Mouse (Mus musculus) midbrain, embryonic 11.5 days (tissue): ENCODE measurements around the gene Ddx18. TPM values are rescaled to one million over a fixed set of nuclear protein-coding genes. Genes with fewer than 3 reads are reported as not detected.

Experiments
- ATAC-seq: fragments of 200-750 bp; cut with Nextera tagmentation; 2 replicates; pipeline ENCODE4 v1.8.0; 2017; ENCODE audit warnings: moderate TSS enrichment, moderate library complexity; ENCODE audit not compliant: low FRiP score
- DNase-seq: peaks from one replicate; pipeline ENCODE4 v3.0.0; 2015; ENCODE audit warnings: low spot score; ENCODE audit errors: missing footprints
- H3K27ac ChIP-seq: fragments of 300-500 bp; sonication (generic); 2 replicates; pipeline ENCODE4 v1.5.1; 2014; ENCODE audit warnings: low read depth, low read length
- H3K27me3 ChIP-seq: fragments of 300-500 bp; sonication (generic); 2 replicates; pipeline ENCODE4 v1.6.1; 2014; ENCODE audit warnings: mild to moderate bottlenecking, low read length, moderate library complexity, mixed read lengths; ENCODE audit not compliant: control insufficient read depth, insufficient read depth
- H3K36me3 ChIP-seq: fragments of 300-500 bp; sonication (generic); 2 replicates; pipeline ENCODE4 v1.6.1; 2014; ENCODE audit warnings: mild to moderate bottlenecking, low read length, moderate library complexity, mixed read lengths; ENCODE audit not compliant: control insufficient read depth, insufficient read depth
- H3K4me1 ChIP-seq: fragments of 300-500 bp; sonication (generic); 2 replicates; pipeline ENCODE4 v1.6.1; 2014; ENCODE audit warnings: low read length; ENCODE audit not compliant: control insufficient read depth, insufficient read depth
- H3K4me2 ChIP-seq: fragments of 300-500 bp; sonication (generic); 2 replicates; pipeline ENCODE4 v1.6.1; 2014; ENCODE audit warnings: mild to moderate bottlenecking, moderate library complexity
- H3K4me3 ChIP-seq: fragments of 300-500 bp; sonication (generic); 2 replicates; pipeline ENCODE4 v1.5.1; 2014; ENCODE audit warnings: low read depth, low read length
- H3K9ac ChIP-seq: fragments of 300-500 bp; sonication (generic); 2 replicates; pipeline ENCODE4 v1.6.1; 2014; ENCODE audit warnings: low read length
- H3K9me3 ChIP-seq: fragments of 300-500 bp; sonication (generic); 2 replicates; pipeline ENCODE4 v1.6.1; 2016; ENCODE audit warnings: low read length; ENCODE audit not compliant: control insufficient read depth
- WGBS: fragments of 180-500 bp; shearing (Covaris S2); extraction: QIAGEN DNeasy Blood & Tissue Kit; methylation state at CpG from one replicate; pipeline ENCODE4 v1.1.7; 2014; 5-methylcytosine and 5-hydroxymethylcytosine counted together
- polyA plus RNA-seq: library from polyadenylated mRNA; unstranded; fragments of >200 nt; fragmentation: Nextera tagmentation; extraction: Ambion mirVana; gene quantifications from 2 replicates; pipeline ENCODE4 v1.2.1, GENCODE M21; 2014

The Ddx18 gene
- polyA plus RNA-seq, 1 experiment from 2014 or later, result 76.3 TPM

DNA sequence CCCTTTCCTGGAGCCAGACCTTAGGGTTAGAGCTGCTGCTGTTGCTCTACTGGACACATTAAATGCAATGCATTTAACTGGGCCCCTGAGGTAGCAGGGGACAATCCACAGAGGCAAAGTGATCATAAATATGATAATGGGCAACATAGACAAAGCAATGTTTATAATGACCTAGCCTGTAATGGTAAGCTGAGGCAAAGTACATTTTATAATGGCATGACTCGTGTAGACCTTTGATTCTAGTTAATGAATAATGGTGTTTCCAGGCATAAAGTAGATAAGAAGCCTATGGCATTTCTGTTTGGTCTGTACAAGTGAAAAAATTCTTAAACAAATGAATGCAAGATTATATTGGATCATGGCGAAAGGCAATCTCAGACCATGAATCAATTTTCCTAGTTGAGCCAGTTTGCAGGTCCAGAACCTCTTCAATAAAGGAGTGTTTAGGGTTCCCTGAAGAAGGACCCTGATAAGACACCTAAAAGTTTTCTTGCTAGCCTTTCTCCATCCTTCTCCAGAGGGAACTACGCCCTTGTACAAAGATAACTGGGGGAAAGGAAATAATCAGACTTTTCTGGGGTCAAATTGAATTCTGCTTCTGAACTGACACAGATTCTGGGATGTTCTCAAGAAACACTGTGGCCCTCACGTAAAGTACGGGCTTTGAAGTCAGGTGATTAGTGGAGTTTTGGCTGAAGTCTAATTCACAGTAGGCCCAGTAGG is 13.5 kb upstream of the Ddx18 start:
- H3K4me1 ChIP-seq, result no peaks in the 10 kb centered on the region
- no peak for ATAC-seq
- H3K4me3 ChIP-seq, result no peak overlapping the region
- no peak for DNase-seq
- no peaks in the 10 kb centered on the region for H3K9me3 ChIP-seq
- 86% methylated on average over 5 of the region's 5 CpGs for WGBS
- no peaks in the 10 kb centered on the region for H3K36me3 ChIP-seq
- H3K4me2 ChIP-seq, result no peak overlapping the region
- no peak overlapping the region for H3K27ac ChIP-seq
- H3K9ac ChIP-seq, result no peak overlapping the region
- H3K27me3 ChIP-seq, result no peaks in the 10 kb centered on the region

DNA sequence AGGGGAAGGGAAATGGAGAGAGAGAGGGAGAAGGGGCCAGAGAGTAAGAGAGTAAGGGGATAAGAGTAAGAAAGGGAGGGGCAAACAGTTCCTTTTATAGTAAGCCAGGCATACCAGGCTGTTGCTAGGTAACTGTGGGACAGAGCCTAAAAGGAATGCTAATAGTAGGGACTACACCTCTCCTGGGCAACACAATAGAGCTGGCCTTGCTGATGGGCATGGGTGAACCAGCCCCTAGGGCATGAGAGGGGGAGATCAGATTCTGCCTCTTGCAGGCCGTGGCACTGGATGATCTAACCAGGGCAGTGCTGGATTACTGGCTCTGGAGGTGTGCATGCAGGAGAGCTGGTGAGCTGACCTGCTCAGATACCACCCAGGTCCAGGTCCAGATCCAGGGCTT is 9.7 kb upstream of the Ddx18 start:
- H3K27ac ChIP-seq, result no peak overlapping the region
- H3K27me3 ChIP-seq, result no peaks in the 10 kb centered on the region
- H3K36me3 ChIP-seq, result no peaks in the 10 kb centered on the region
- WGBS, result 45% methylated on average over 1 of the region's 1 CpGs
- no peak overlapping the region for H3K9ac ChIP-seq
- no peaks in the 10 kb centered on the region for H3K9me3 ChIP-seq
- H3K4me3 ChIP-seq, result no peak overlapping the region
- H3K4me1 ChIP-seq, result no peaks in the 10 kb centered on the region
- no peak for DNase-seq
- peak; percentile 58; the same call in 1 of the 2 replicates for ATAC-seq
- no peak overlapping the region for H3K4me2 ChIP-seq

DNA sequence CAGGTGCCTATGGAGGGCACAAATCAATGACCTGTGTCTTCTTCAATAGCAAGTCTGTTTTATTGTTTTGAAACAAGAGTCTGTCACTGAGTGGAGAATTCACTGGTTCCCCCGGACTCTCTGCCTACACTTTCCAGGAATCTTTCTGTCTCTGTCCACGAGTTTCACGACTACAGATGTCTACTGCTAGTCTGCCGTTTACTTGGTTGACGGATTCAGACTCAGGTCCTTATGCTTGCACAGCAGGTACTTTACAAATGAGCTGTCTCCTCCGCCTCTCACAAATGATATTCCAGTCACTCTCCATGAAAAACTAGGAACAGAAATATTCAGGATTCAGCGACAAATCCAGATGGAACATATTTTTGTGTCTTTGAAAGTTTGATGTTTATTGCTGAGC is 2.7 kb upstream of the Ddx18 start:
- H3K4me2 ChIP-seq, result no peak overlapping the region
- no peak overlapping the region for H3K9ac ChIP-seq
- 84% methylated on average over 7 of the region's 7 CpGs for WGBS
- DNase-seq (no peak), ATAC-seq (no peak)
- no peaks in the 10 kb centered on the region for H3K36me3 ChIP-seq
- no peaks in the 10 kb centered on the region for H3K9me3 ChIP-seq
- no peak overlapping the region for H3K27ac ChIP-seq
- H3K4me3 ChIP-seq, result no peak overlapping the region
- peaks cover 5% of the 10 kb centered on the region; the same call in 1 of the 2 replicates for H3K4me1 ChIP-seq
- H3K27me3 ChIP-seq, result no peaks in the 10 kb centered on the region

DNA sequence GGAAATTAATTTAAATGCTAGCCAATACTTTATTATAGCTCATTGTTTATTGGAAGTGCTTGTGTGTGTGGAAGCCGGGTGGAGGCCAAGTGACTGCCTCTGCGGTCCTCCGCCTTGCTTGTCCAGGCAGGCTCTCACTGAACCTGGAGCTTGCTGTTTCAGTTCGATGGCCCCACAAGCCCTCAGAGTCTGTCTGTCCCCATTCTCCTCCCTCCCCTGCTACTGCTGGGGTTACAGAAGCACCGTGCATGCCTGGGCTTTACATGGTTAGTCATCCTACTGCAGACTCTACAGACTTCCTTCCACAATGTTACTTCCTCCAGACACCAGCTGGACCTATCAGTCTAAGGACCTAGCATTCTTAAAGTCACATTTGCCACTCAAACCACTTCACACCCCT is 9.9 kb downstream of the Ddx18 start:
- H3K27ac ChIP-seq, result no peak overlapping the region
- H3K36me3 ChIP-seq, result peaks cover 49% of the 10 kb centered on the region
- no peaks in the 10 kb centered on the region for H3K27me3 ChIP-seq
- WGBS, result 91% methylated on average over 5 of the region's 5 CpGs
- no peak overlapping the region for H3K4me2 ChIP-seq
- no peak overlapping the region for H3K9ac ChIP-seq
- no peaks in the 10 kb centered on the region for H3K9me3 ChIP-seq
- DNase-seq, result no peak
- H3K4me3 ChIP-seq, result no peak overlapping the region
- no peaks in the 10 kb centered on the region for H3K4me1 ChIP-seq
- no peak for ATAC-seq

DNA sequence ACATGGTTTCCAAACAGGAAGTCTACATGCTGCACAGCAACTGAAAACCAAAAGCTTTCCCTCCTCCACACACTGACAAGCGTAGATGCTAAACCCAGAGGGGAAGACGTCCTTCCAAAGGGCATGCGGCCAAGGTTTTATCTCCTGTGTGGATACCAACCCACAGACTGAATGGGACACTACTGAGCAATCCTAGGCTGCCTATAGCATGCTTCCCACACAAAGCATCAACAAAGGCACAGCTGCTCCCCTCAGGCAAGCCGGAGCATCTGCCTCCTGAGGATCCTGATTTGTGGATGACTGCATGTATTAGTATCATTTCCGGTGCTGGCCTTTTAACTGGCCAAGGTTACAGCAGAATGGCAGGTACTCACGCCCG is 16.3 kb downstream of the Ddx18 start:
- Histone ChIP-seq H3K9ac (no peak overlapping the region), H3K9me3 (no peaks in the 10 kb centered on the region), H3K4me3 (no peak overlapping the region), H3K4me1 (no peaks in the 10 kb centered on the region), H3K36me3 (peaks cover 23% of the 10 kb centered on the region), H3K27ac (no peak overlapping the region), H3K27me3 (no peaks in the 10 kb centered on the region), H3K4me2 (no peak overlapping the region)
- peak; percentile 34; the same call in 1 of the 2 replicates for ATAC-seq
- peak; percentile 65 for DNase-seq
- WGBS, result 89% methylated on average over 7 of the region's 7 CpGs

DNA sequence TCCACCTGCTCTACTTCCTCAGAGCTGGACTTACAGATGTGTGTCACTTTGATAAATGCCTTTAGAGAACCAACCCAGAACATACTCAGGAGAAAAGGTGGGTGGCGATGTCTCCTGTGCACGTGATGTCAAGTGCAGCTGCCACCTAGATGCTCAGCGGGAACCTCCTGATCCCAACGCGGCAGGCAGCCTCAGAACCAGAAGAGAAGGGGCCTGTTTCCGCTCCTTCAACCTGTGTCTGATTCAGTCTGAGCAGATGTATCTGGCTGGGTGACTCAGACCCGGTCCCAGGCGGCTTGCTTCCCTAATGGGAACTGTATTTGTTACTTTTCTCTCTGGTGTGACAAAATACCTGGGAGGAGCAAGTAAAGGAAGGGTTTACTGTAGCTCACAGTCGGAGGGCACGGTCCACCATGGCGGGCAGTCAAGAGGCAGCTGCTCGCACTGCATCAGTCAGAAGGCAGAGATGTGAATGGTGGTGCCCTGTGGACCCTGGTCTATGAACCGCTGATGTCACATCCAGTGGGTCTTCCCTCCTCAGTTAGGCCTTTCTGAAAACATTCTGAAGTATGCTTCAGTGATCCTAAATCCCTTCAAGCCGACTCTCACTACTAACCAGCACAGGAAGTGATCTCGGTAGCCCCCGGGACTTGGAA is 16.9 kb downstream of the Ddx18 start:
- peak; percentile 26; the same call in 1 of the 2 replicates for ATAC-seq
- no peak overlapping the region for H3K27ac ChIP-seq
- H3K36me3 ChIP-seq, result peaks cover 23% of the 10 kb centered on the region
- peak; percentile 62 for DNase-seq
- no peak overlapping the region for H3K4me3 ChIP-seq
- H3K4me2 ChIP-seq, result no peak overlapping the region
- H3K27me3 ChIP-seq, result no peaks in the 10 kb centered on the region
- no peak overlapping the region for H3K9ac ChIP-seq
- no peaks in the 10 kb centered on the region for H3K4me1 ChIP-seq
- WGBS, result 84% methylated on average over 16 of the region's 16 CpGs
- no peaks in the 10 kb centered on the region for H3K9me3 ChIP-seq

DNA sequence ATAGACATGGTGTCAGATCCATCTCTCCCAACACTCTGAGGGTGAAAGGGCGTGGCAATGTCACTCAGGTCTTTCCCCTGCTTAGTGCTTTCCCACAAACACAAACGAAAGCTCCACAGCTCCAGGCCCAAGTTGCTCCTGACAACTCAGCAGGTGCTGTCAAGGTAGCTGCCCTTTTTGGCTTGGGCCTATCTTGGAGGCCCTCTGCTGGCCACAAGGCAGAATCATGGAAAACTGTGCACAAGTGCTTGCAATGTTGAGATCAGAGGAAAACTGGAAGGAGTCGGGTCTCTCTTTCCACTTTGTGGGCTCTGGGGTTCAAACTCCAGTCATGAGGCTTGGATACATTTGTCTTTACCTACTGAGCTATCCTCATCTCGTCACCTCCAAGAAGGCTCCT is 18.3 kb downstream of the Ddx18 start:
- Histone ChIP-seq H3K27me3 (no peaks in the 10 kb centered on the region), H3K4me2 (no peak overlapping the region), H3K9me3 (no peaks in the 10 kb centered on the region), H3K4me3 (no peak overlapping the region), H3K9ac (no peak overlapping the region), H3K27ac (no peak overlapping the region), H3K4me1 (no peaks in the 10 kb centered on the region), H3K36me3 (peaks cover 11% of the 10 kb centered on the region)
- no peak for ATAC-seq
- DNase-seq, result peak; percentile 68
- 69% methylated on average over 4 of the region's 4 CpGs for WGBS

DNA sequence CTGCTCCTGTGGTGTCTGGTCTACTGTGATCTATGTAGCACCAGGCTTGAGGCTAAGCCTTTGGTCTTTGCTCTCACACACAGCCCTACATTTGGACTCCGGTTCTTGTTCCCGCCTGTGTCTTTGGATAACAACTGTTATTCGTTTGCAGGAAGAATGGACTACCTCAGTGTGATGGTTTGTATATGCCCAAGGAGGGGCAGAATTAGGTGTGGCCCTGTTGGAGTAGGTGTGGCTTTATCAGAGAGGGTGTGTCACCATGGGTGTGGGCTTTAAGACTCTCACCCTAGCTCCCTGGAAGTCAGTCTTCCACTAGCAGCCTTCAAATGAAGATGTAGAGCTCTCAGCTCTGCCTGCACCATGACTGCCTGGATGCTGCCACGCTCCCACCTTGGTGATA is 19.1 kb downstream of the Ddx18 start:
- Histone ChIP-seq H3K4me3 (no peak overlapping the region), H3K4me2 (no peak overlapping the region), H3K9ac (no peak overlapping the region), H3K9me3 (no peaks in the 10 kb centered on the region), H3K27me3 (no peaks in the 10 kb centered on the region), H3K36me3 (peaks cover 6% of the 10 kb centered on the region; the same call in 1 of the 2 replicates), H3K27ac (no peak overlapping the region), H3K4me1 (no peaks in the 10 kb centered on the region)
- DNase-seq, result peak; percentile 37
- WGBS, result 90% methylated on average over 4 of the region's 4 CpGs
- no peak for ATAC-seq

DNA sequence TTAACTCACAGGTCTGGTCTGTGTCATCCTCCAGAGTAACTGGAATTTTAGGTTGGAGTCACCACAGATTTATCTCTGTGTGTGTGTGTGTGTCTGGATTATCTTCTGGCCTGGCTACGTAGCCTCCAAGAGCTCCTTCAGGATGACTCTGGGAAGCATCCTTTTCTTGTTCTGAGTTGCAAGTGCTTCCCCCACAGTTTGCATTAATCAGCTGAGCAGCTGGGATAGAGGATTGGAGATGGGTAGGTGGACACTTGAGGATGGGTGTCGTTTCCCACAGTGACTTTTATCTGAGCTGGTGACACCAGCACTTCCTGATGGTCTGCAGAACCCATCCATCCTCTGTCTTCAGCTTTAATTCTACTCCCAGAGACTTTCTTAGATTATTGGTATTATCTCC is 20.9 kb downstream of the Ddx18 start:
- Histone ChIP-seq H3K36me3 (no peaks in the 10 kb centered on the region), H3K4me3 (no peak overlapping the region), H3K9ac (no peak overlapping the region), H3K9me3 (no peaks in the 10 kb centered on the region), H3K4me2 (no peak overlapping the region), H3K27me3 (no peaks in the 10 kb centered on the region), H3K27ac (no peak overlapping the region), H3K4me1 (no peaks in the 10 kb centered on the region)
- 81% methylated on average over 2 of the region's 2 CpGs for WGBS
- no peak for ATAC-seq
- DNase-seq, result peak; percentile 60
